Mouse (Mus musculus) cerebellum, adult 18-20 months (tissue): ENCODE data around the gene Tmem63c.
A peak's percentile ranks its signal among the peaks of the same experiment; 100 is the strongest.

Experiments used
- DNase-seq, 2 experiments: peaks; one replicate each; pipeline ENCODE4 v3.0.0; 2021

The Tmem63c gene

DNA sequence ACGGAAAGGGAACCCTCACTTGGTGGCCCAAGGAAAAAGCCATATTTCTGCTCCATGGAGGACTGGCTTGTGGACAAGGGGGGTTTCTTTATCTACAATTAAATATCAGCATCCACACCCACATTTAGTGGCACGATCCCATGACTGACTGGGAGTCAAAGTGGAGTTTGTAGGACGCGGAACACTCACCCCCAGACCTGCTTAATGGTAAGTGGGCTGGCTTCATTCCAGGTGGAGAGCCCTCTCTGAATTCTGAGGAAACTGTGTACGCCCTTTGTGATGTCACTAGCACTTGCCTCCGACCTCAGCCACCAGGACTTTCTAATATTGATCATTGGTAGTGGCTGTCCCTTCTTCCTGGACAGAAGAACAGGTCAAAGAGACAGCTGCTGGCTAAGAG, at the start of gene Tmem63c:
TSS of gene Tmem63c (plus strand) at position 301 of the 400 bp plus-strand sequence.
- no peak for DNase-seq

DNA sequence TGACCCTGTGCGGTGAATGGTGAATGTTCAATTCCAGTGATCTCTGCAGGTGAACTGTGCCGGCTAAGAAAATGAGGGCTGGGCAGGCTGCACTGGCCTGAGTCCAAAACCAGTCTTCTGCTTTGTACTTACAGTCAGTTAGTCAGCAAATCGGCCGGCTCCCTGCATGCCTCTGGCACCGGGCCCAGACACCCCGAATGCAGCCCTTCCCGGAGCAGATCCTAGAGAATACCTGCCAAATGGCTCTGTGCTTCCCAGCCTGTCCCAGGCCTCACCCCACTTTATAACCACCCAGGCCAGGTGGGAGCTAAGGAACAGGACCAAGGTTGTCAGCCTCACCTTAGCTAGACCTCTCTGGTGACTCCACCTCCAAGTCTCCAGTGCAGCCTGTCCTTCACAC, 47.9 kb upstream of the Tmem63c start:
- peak; percentile 96 for DNase-seq

DNA sequence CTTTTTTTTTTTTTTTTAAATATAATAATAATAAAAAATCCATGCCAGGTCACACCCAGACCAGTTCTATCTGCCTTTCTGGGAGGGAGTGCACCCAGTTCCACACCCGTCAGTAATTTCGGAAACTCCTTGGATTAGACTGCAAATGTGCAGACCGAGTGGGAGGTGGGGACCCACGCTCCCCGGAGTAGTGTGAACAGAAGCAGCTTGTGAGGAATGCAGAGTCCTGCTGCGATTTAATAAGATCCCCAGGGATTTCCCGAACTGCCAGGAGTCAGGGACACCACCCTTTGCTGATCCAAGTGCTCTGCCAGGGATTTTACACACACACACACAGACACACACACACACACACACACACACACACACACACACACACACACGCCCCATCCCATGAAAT, 47.4 kb upstream of the Tmem63c start:
- peak in 1 of 2 experiments; percentile 43 for DNase-seq

DNA sequence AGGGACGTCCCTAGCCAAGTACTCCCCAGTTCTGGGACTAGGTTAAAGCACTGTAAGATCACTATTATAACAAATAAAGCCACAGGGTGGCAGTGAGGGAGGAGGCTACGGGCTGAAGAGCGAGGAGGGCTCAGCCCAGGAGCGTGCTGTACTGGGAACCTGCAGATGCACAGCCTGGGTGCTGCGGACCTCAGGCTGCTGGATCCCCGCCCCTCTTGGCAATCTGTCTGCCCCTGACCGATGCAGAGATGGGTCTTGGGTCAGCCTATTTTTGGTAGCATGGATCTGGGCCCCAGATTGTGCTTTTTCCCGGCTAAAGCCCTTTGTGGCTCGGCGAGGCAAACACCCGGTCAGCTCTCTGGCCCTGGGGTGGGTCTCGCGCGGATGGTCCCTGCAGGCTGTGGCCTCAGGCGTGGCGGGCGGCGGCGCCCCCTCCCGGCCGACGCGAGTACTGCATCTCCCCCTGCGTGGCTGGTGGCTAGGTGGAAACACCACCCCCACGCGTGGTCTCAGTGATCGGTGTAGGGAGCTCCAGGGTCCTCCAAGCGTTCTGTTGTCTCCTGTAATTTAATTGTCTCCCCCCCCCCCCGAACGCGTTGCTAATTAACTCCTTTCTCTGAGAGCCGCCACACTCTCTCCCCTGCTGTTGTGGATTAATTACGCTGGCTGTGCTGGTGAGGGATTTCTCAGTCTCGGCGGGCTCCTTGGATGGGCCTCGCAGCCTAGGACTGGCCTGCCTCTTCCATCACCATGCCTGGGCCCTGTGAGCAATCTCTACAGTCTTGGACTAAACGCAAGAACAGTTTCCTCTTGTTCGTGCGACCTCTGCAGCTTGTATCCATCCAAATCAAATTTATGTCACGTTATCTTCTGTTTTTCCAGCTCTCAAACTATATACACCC, 46.5 kb upstream of the Tmem63c start:
- peak; percentile 86 to 95 for DNase-seq

DNA sequence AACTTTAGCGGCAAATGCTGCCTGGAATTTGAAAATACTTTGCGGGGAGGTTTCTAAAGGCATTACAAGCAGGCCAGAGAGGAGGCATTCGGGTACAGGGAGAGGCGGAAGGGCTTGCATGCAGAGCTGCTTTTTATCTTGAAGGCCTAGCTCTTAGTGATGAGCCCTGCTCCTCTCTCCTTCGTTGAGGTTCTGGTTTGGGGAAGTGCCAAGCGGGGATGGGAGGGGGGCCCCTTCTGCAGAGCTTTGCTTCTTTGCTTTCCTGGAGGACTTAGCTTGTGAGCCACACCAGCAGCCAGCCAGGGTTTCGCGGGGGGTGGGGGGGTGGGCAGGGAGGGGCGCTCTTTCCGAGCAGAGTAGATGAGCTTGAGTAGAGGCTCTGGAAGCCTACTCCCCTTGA, 45.4 kb upstream of the Tmem63c start:
- DNase-seq: no peak

DNA sequence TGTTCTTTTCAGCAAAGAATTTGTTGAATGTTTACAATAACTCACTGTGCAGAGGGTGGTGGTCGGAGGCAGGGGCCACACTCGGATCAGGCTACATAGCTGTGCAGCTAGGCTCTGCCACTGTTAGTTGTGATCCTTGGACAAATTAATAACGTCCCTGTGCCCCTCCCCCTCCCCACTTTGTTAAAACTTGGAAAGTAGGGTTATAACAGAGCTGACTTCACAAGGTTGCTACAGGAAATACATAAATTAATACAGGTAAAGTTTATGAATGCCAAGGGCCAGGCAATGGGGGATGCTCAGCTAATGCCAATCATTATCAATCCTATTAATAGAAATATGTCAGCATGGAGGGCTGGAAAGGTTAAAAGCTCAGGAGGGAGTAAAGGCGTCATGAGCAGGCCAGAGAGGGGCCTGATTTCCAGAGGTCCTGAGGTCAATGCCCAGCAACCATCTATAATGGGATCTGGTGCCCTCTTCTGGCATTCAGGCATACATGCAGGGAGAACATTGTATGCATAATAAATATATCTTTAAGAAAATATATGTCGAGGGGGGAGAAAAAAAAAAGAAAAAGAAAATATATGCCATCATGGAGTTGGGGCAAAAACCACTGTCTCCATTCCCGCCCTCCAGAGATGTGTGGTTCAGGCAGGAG, 44.5 kb upstream of the Tmem63c start:
- no peak for DNase-seq

DNA sequence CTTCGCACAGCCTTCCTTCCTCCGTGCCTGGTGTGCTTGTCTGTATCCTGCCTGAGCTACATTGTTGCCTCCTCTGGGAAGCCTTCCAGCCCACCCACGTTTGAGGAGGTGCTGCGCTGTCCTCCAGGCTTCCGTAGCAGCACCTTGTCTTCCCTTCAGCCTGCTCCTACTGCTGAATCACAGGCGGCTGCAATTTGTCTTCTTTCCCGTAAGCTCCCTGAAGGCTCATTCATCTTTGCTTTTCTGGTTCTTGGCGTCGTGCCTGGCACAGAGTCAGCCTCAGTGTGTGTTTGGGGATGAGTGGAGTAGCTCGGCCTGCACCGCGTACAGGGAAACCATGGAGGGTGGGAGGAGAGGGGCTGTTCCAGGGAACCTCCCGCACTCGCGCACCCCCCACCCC, 43.3 kb upstream of the Tmem63c start:
- peak; percentile 64 to 66 for DNase-seq

DNA sequence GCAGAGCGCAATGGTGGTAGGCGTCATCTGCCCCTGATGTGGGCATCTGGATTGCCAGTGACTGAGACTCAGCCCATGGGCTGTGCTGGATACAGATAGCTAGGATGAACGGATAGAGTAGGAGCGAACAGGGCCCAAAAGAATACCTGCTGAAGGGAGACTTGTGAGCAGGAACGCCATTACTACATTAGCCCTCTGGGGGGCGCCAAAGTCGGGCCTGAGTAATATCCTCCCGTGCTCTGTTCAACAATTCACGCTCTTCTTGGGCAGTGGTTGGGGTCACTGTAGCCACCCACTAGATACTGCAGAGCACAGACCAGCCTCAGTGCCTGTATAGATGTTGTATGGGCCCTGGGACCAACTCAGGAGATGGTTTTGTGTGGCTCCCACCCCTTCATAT, 40.0 kb upstream of the Tmem63c start:
- DNase-seq: peak; percentile 59 to 78

DNA sequence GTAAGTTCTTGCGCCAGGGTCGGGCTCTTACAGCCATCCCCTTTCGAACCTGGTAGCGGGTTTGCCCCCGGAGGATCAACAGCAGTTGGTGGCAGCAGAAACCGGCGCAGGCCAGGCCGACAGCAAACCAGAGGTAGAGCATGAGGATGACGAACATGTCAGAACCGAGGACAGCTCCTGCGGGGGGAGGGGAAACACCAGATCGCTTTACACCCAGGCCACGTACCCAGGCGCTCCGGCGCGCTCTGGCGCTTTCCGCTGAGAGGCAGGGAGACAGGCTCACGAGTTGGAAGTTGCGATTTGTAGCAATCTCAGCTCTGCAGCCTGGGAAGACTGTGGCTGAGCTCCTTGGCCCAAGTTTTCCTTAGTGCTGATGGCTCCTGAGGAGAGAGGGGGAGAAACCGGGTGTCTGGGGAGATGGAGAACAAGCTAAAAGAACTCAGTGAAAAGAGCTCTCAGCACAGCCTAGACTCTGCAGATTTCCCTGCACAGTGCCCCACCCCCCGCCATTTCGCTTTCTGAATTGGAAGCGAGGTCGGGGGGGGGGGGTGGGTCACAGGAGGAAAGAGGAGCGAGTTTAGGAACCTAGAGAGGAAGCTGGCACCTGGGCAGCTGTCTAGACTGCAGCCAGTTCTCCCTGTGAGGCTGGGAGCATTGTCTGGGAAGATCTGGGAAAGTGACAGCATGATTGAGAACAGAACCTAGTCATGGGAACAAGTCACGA, 37.5 kb upstream of the Tmem63c start:
- no peak for DNase-seq

DNA sequence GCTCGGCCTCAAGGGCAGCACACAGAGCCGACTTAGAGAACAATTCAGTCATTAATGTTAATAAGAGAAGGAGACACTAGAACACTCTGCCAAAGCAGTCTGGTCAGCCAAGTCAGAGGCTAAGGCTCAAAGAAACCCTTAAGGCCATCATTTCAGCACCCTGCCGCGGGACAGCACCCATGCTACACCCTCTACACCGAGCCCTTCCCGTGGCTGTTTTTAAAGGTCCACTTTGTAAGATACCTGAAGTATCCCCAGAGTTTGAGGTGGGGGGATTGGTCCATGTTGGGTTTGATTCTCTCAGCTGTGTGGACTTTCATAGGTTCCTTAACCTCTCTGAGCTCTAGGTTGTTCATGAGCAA, 37.0 kb upstream of the Tmem63c start:
- no peak for DNase-seq

DNA sequence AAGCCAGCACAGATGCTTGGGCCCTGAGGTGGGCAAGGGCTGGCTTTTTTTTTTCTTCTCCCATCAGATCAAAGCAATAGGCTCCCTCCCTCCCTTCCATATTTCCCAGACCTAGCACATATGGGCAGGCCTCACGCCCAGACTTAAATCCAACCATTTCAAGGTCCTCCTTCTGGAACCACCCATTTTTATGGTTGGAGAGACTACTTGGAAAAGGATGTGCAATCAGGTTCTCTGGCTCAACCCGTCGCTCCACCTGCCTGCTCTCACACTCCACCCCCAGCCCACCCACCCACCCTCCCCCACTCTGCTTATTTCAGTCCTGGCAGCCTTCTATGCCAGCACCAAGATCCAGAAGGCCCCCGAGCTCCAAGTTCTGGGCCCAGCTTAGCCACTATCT, 34.6 kb upstream of the Tmem63c start:
- DNase-seq: no peak

DNA sequence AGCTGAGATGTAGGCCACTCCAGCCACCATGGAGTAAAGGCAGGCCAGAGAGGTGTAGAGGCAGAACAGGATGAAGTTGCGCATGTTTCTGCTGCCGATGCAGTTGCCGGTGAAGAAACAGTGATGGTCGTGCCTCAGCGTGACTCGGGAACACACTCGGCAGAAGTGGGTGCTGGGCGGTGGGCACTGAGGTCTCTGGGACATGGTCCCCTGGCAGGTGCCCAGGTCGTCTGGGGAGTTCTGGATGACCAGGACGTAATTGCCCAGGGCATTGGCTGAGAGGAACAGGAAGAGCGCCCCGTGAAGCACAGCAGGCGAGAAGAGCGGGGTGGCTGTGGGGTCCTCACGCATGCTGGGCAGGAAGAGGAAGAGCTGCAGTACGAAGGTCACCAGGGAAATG, 32.9 kb upstream of the Tmem63c start:
- no peak for DNase-seq

DNA sequence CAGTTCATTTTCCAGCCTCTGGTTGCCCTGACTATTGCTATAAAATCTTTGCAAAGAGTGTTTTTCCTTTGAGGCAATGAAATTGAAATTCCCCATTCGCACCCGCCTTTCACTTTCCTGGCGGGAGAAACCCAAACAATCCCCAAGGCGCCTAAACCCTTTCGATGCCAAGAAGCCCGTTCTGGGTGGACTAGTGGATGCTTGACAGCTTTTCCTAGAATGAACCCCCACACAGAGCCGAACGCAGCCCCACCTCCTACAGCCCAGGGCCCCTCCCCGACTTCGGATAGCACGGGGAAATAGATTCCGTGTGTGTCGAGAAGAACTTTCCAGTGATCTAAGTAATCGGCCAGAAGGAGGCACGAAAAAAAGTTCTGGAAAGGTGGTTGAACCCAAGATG, 31.8 kb upstream of the Tmem63c start:
- no peak for DNase-seq

DNA sequence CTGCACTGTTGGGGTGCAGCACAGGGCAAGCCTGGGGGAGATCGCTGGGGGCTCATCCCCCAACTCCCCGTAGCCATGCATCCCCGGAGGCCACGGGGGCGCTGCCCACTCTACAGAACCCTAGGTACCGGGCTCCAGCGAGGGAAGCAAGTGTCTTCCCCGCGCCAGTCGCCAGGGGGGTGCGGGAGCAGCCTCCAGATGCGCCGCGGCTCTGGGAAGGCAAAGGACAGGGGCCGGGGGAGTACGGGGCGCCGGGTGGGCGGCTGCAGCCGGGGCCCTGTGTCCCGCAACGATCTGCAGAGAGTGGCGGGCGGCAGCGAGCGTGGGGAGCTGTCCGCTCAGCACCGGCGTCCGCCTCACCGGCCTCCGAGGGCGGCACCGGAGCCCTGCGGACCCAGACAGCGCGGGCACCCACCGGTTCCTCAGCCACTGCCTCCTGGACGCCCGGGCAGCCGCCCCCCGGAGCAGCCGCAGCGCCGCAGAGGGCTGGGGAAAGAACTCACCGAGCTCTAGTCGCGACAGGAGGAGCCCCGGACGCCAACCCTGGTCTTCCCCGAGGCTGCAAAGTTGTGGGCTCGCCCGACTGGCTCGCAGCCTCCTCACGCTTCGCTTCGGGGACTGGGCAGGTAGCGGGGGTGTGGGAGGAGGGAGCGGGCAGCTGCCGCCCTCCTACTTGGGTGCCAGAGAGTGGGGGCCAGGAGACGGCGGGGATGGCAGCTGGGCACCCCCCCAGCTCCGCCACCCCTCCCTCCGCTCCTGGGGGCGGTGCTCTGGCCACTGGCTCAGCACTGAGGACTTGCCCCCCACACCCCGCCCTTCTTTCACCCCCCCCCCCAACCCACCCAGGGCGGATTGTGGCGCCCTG, 31.0 kb upstream of the Tmem63c start, which contains the start of gene Zdhhc22:
TSS of gene Zdhhc22 (minus strand) at position 541 of the 865 bp plus-strand sequence.
- DNase-seq: peak; percentile 55 to 73

DNA sequence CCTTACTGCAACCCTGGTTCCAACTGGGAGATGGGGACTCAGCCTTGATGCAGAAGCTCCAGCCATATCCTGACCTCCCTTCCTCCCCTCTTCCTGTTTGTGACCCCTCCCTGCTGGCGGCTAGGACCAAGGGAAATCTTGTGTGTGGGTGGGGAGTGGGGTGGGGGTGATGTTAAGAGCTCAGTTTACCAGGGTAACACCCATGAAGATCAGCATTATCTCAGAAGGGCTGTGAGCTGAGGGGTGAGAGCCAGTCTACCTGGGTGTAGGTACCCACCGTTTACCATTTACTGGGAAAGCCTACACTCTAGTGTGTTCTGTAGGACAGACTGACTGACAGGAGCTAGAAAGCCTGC, 30.4 kb upstream of the Tmem63c start:
- DNase-seq: no peak

DNA sequence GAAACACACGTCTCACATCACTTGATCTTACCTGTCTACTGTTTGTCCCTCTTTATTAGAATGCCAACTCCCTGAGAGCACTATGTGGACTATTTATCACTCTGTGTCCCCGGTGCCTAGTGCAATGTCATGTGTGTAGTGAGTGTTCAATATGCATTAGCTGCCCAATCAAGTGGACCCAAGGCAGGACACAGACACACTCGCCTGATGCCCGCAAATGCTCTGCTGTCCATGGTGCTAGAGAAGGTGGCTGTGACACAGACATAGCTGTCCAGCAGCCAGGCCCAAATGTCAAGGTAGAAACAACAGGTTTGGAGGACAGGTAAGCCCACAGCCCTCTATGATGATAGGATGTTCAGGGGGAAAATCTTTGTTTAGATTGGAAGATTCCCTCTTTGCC, 27.0 kb upstream of the Tmem63c start:
- DNase-seq: no peak

DNA sequence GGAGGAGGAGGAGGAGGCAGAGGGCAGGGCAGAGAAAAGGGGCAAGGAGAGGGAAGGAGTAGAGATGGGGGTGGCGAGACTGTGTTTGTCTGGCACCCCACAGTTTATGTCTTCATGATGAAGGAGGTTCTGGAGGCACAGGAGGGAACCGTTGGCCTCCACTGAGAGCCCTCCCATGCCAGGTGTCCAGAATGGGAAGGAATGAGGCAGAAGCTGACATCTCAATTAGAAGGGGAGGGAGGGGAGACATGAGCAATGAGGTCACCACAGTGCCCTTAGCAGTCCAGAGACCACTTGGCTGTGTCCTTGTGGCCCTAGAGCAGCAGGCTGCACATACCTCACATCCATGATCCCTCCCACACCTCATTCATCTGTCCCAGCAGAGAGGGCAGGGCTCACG, 26.4 kb upstream of the Tmem63c start:
- no peak for DNase-seq

DNA sequence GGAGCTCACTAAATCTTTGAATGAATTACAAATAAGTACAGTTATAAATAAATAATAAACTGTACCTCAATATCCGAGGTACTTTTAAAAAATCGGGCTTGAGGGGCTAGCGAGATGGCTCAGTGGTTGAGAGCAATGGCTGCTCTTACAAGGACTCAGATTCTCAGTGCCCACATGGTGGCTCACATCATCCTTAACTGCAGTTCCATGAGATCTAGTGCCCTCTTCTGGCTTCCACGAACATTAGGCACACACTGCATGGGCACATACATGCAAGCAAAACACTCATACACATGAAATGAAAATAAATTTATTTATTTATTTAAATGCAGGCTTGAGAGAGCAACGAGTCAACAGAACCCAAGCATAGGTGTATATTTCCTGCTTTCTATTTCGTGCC, 25.2 kb upstream of the Tmem63c start:
- DNase-seq: no peak

DNA sequence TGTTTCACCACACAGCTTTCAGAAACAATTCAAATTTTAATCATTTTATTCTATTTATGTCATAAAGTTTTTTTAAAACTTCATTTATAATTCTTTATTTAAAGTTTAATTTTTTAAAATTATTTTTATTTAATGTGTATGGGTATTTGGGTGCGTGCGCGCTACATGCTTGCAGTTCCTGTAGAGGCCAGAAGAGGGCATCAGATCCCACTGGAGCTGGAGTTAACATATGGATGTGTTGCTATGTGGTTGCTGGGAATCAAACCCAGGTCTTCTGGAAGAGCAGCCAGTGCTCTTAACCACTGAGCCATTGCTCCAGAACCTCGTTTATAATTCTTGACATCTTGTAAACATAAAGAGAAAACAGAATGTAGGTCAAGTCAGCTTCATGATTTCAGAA, 22.4 kb upstream of the Tmem63c start:
- no peak for DNase-seq

DNA sequence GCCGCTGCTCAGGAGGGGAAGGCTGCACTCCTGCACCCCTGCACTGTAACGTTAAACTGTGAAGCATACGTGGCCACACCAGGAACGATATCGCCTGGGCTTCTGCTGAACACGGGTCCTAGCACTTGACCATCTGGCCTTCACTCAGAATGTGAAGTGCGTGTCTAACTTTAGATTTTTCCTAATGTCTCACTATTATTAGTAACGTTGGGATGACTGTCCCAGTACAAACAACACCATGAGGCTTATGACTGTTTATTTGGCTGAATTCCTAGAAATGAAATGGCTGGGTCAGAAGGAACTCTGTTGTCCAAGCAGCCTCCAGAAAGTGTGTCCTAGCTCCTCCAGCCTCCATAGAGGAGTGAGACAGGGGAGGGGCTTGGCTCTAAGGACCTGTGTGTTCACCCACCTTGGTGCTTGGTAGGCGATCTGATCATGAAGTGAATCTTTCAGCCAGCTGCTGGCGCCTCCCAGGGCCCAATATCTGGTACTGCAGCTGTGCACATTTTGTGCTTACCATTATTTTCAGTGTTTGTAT, 21.8 kb upstream of the Tmem63c start:
- peak; percentile 36 for DNase-seq

DNA sequence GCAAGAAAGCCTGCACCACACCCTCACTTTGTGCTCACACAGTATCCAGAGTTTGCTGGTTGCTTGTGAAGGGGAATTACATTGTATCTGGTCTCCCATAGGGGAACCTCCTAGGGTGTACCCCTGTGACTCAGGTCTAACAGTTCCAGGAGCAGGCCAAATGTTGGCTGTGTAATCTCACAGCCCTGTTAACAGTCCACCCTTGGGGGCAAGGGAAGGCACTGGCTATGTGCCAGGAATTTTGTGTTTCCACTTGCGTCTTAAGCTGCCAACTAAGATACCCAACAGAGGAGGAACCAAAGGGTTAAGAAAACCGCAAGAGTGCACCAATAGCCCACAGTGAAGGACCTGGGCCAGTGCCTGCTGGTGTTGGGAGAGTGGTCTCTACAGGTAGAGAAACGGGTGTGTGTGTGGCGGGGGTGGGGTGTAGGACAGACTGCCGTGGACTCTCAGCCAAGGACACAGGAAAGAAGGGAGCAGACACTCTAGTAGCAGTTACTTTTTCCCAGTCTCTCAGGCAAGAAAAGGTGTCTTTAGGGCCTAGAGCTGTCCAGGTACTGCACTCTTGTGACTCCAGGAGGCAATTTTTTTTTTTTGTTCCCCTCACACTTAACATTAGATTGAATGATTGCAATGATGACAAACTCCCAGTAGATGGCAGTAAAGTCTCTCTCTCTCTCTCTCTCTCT, 20.8 kb upstream of the Tmem63c start:
- DNase-seq: peak in 1 of 2 experiments; percentile 39

DNA sequence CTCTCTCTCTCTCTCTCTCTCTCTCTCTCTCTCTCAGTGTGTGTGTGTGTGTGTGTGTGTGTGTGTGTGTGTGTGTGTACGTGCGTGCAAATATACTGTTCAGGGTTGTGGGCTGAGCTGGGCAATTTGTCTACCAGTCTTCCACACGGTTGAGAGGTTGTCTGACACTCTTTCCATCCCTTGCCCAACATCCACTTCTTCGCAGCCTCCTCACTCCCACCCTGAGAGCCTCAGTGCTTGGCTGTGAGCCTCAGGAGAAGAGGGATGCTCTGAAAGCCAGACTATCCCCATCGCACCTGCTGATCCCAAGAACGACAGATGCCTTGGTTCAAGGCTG, 20.3 kb upstream of the Tmem63c start:
- no peak for DNase-seq
